Mouse (Mus musculus) ES-E14 (cell line): Measurements from ENCODE around the gene Actr3b.

ENCODE experiments used
- CHD2 ChIP-seq: IDR thresholded peaks from 2 replicates; pipeline ENCODE4 v1.6.1; 2014; ENCODE audit warnings: mild to moderate bottlenecking, low read depth, low read length, inconsistent platforms
- ZC3H11A ChIP-seq: IDR thresholded peaks from 2 replicates; pipeline ENCODE4 v1.6.1; 2012; ENCODE audit warnings: low read depth, mild to moderate bottlenecking, inconsistent platforms, low read length, borderline replicate concordance
- ZNF384 ChIP-seq: IDR thresholded peaks from 2 replicates; pipeline ENCODE4 v1.6.1; 2012; ENCODE audit warnings: low read depth, low read length, inconsistent platforms

- peak; percentile 34; the same call in 1 of the 2 replicates for TF ChIP-seq ZC3H11A
- TF ChIP-seq CHD2, result no peak
- no peak for TF ChIP-seq ZNF384
Measured at GRCm38 (mm10) chr5:25831624-25832023, 71.8 kb downstream of the Actr3b start.
